Mouse (Mus musculus): ENCODE measurements at regions not wholly inside any gene's neighbourhood (a gene's known extent, or its start where the extent isn't known, plus 50 kb on each side); places are given as distances from the start of the nearest gene placed in this dataset.

- no peak for DNase-seq
- intact Hi-C loops (cut with DNase I): loop anchor here (5.0 kb wide), 1 partner anchor 169 kb away; the partner anchor contains the start of gene Cd24a
Measured at GRCm38 (mm10) chr10:43745931-43746630, 155.5 kb downstream of the Qrsl1 start.

- intact Hi-C loops (cut with DNase I): loop anchor here (5.0 kb wide), 1 partner anchor 169 kb away; the partner anchor contains the start of gene Cd24a
- no peak for DNase-seq
Measured at GRCm38 (mm10) chr10:43746631-43747001, 154.9 kb downstream of the Qrsl1 start.

GRCm38 (mm10) chr10:43747541-43747940 lies 154.0 kb downstream of the Qrsl1 start:
- DNase-seq: no peak
- intact Hi-C loops (cut with DNase I): loop anchor here (5.0 kb wide), 1 partner anchor 170 kb away; the partner anchor contains the start of gene Cd24a

GRCm38 (mm10) chr10:43748300-43748699 lies 153.2 kb downstream of the Qrsl1 start:
- DNase-seq: no peak
- intact Hi-C loops (cut with DNase I): loop anchor here (5.0 kb wide), 1 partner anchor 171 kb away; the partner anchor contains the start of gene Cd24a

GRCm38 (mm10) chr10:43749496-43750110 lies 151.9 kb downstream of the Qrsl1 start:
- DNase-seq: no peak
- intact Hi-C loops (cut with DNase I): loop anchor here (5.0 kb wide), 1 partner anchor 172 kb away; the partner anchor contains the start of gene Cd24a

GRCm38 (mm10) chr10:43750401-43750800 lies 151.1 kb downstream of the Qrsl1 start:
- intact Hi-C loops (cut with DNase I): no loop called here
- no peak for DNase-seq

GRCm38 (mm10) chr10:43750854-43751253 lies 150.7 kb downstream of the Qrsl1 start:
- DNase-seq: peak in 1 of 2 experiments; percentile 13
- intact Hi-C loops (cut with DNase I): no loop called here

- peak; percentile 65 to 70 for DNase-seq
Measured at GRCm38 (mm10) chr10:43751881-43752675, 149.5 kb downstream of the Qrsl1 start.

GRCm38 (mm10) chr10:43756881-43757565 lies 144.5 kb downstream of the Qrsl1 start:
- DNase-seq: no peak
- intact Hi-C loops (cut with DNase I): no loop called here

More at GRCm38 (mm10) chr10:43751881-43752675, 149.5 kb downstream of the Qrsl1 start:
- intact Hi-C loops (cut with DNase I): no loop called here

GRCm38 (mm10) chr10:43758124-43759025 lies 143.2 kb downstream of the Qrsl1 start:
- intact Hi-C loops (cut with DNase I): no loop called here
- peak in 1 of 2 experiments; percentile 15 for DNase-seq

GRCm38 (mm10) chr10:43759186-43759905 lies 142.2 kb downstream of the Qrsl1 start:
- no peak for DNase-seq
- intact Hi-C loops (cut with DNase I): no loop called here

- DNase-seq: no peak
- intact Hi-C loops (cut with DNase I): no loop called here
Measured at GRCm38 (mm10) chr10:43759906-43760281, 141.7 kb downstream of the Qrsl1 start.

- no peak for DNase-seq
- intact Hi-C loops (cut with DNase I): no loop called here
Measured at GRCm38 (mm10) chr10:43761979-43762570, 139.5 kb downstream of the Qrsl1 start.

GRCm38 (mm10) chr10:43764581-43764980 lies 137.0 kb downstream of the Qrsl1 start:
- DNase-seq: no peak
- intact Hi-C loops (cut with DNase I): no loop called here

- DNase-seq: no peak
- intact Hi-C loops (cut with DNase I): no loop called here
Measured at GRCm38 (mm10) chr10:43765275-43765674, 136.3 kb downstream of the Qrsl1 start.

- DNase-seq: no peak
- intact Hi-C loops (cut with DNase I): no loop called here
Measured at GRCm38 (mm10) chr10:43765829-43766486, 135.6 kb downstream of the Qrsl1 start.

- DNase-seq: no peak
- intact Hi-C loops (cut with DNase I): no loop called here
Measured at GRCm38 (mm10) chr10:43767961-43768726, 133.4 kb downstream of the Qrsl1 start.

Data from heart, postnatal 10 days (tissue).